In genomic region chr13:55828141-55829017, GRCm38 (mm10) we compare ENCODE assay signal across 10 mouse cellular contexts. TPM values are rescaled to one million over a fixed set of nuclear protein-coding genes. Genes with fewer than 3 reads are reported as not detected.
DNase-seq lines count a peak whose midpoint lies in the region; ATAC-seq and TF ChIP-seq lines count a peak whose summit lies in the region.
"Had no signal": no experiment of that assay in that cellular context is flagged by ENCODE, and none has a peak within 500 bp of the region (broad histone marks: within the 10 kb centered on the region; RNA-seq: fewer than 3 reads in every experiment).

No protein-coding gene starts in this region.

- no peak for ATAC-seq in embryonic facial prominence, embryonic 15.5 days (ENCODE audit: insufficient number of reproducible peaks, low FRiP score, low TSS enrichment, low read depth)
- ATAC-seq in limb, embryonic 11.5 days (ENCODE audit: insufficient number of reproducible peaks, low FRiP score, low TSS enrichment, low read depth) = no peak

- DNase-seq in gastrocnemius, adult 2 months = peak; percentile 42
- DNase-seq in gastrocnemius, adult 18-20 months (ENCODE audit: low spot score) = no peak
- peak; percentile 77 for DNase-seq in limb, embryonic 11.5 days (ENCODE audit: low spot score)
- no peak for DNase-seq in right cerebral cortex, postnatal 25 days
- DNase-seq in left cerebral cortex, postnatal 25 days (ENCODE audit: low spot score in 2 of 2) = no peak
- no peak for DNase-seq in right cerebral cortex, postnatal 4 days

- H3K27ac ChIP-seq in gastrocnemius, adult 2 months = peak overlapping the region; percentile 50
- 0 out of 2 replicates have a peak overlapping the region, but pooled peaks have one; percentile 28 for H3K27ac ChIP-seq in embryonic facial prominence, embryonic 15.5 days (replicated peaks)
- peak overlapping the region; percentile 81 for H3K27ac ChIP-seq in limb, embryonic 11.5 days (replicated peaks; ENCODE audit: low read depth, low read length)
- H3K27ac ChIP-seq: macrophage had no signal

- no peaks in the 10 kb centered on the region; the same call in 1 of the 2 replicates for H3K9me3 ChIP-seq in E14TG2a.4 (ENCODE audit: low read length)
- H3K9me3 ChIP-seq in embryonic facial prominence, embryonic 15.5 days (replicated peaks) = no peaks in the 10 kb centered on the region
- no peaks in the 10 kb centered on the region for H3K9me3 ChIP-seq in limb, embryonic 11.5 days (ENCODE audit: control insufficient read depth, low read length)

- peak overlapping the region; percentile 42 for H3K9ac ChIP-seq in embryonic facial prominence, embryonic 15.5 days
- H3K9ac ChIP-seq in limb, embryonic 11.5 days (ENCODE audit: low read length) = peak overlapping the region; percentile 96

- intact Hi-C loops in gastrocnemius, adult 2 months (cut with DNase I) = no loop called here
- intact Hi-C loops in left cerebral cortex, postnatal 25 days (cut with DNase I) = loop anchor here (5.0 kb wide), 1 partner anchor 429 kb away; no protein-coding TSS in a partner anchor

- WGBS in embryonic facial prominence, embryonic 15.5 days = 5% methylated on average over 50 of the region's 50 CpGs
- under 1% methylated on average over 50 of the region's 50 CpGs for WGBS in limb, embryonic 11.5 days

- no peaks in the 10 kb centered on the region for H3K36me3 ChIP-seq in E14TG2a.4 (ENCODE audit: insufficient read depth, low read length)
- no peaks in the 10 kb centered on the region for H3K36me3 ChIP-seq in embryonic facial prominence, embryonic 15.5 days
- no peaks in the 10 kb centered on the region for H3K36me3 ChIP-seq in limb, embryonic 11.5 days (ENCODE audit: control insufficient read depth, insufficient read depth, low read length)

- H3K27me3 ChIP-seq in E14TG2a.4 (ENCODE audit: insufficient read depth, low read length) = peaks cover 94% of the 10 kb centered on the region
- peaks cover 88% of the 10 kb centered on the region for H3K27me3 ChIP-seq in embryonic facial prominence, embryonic 15.5 days
- H3K27me3 ChIP-seq in limb, embryonic 11.5 days (ENCODE audit: control insufficient read depth, insufficient read depth, low read length) = peaks cover 65% of the 10 kb centered on the region

- H3K4me3 ChIP-seq in gastrocnemius, adult 2 months = peak overlapping the region; percentile 67
- H3K4me3 ChIP-seq in E14TG2a.4 (replicated peaks; ENCODE audit: low read length) = peak overlapping the region; percentile 24; the same call in 1 of the 2 replicates
- peak overlapping the region; percentile 48 for H3K4me3 ChIP-seq in embryonic facial prominence, embryonic 15.5 days (replicated peaks)
- H3K4me3 ChIP-seq in limb, embryonic 11.5 days (ENCODE audit: low read depth, low read length) = peak overlapping the region; percentile 70

- no peak for TF ChIP-seq CTCF in gastrocnemius, adult 2 months (IDR thresholded peaks at IDR 0.05)
- no peak for TF ChIP-seq CTCF in E14TG2a.4 (conservative IDR thresholded peaks at IDR 0.05; ENCODE audit: low read length)

- H3K4me2 ChIP-seq in embryonic facial prominence, embryonic 15.5 days (replicated peaks) = peak overlapping the region; percentile 39
- H3K4me2 ChIP-seq in limb, embryonic 11.5 days (ENCODE audit: low read depth, severe bottlenecking) = peak overlapping the region; percentile 52

- peaks cover 48% of the 10 kb centered on the region for H3K4me1 ChIP-seq in E14TG2a.4 (replicated peaks; ENCODE audit: low read depth, low read length)
- peaks cover 55% of the 10 kb centered on the region for H3K4me1 ChIP-seq in embryonic facial prominence, embryonic 15.5 days
- H3K4me1 ChIP-seq in limb, embryonic 11.5 days (ENCODE audit: control insufficient read depth, insufficient read depth, low read length) = peaks cover 28% of the 10 kb centered on the region

RNA-seq across cellular contexts. Expression of gene Pitx1, which starts 7.6 kb away (rescaled TPM):
- total RNA-seq in gastrocnemius, adult 2 months (2021) = under 1 TPM; 0.15 to 0.22 TPM
- under 1 TPM; 0.21 TPM for total RNA-seq in gastrocnemius, adult 18-20 months (2021)
- polyA plus RNA-seq in embryonic facial prominence, embryonic 15.5 days (2015; fragmentation: Nextera tagmentation; extraction: Ambion mirVana) = 45.9 and 46.9 TPM in 2 replicates
- 155 and 197 TPM in 2 replicates for polyA plus RNA-seq in limb, embryonic 11.5 days (2014; fragmentation: Nextera tagmentation; extraction: Ambion mirVana)
- not detected for total RNA-seq in left cerebral cortex, postnatal 25 days (2021)
- polyA plus RNA-seq: gonadal fat pad, adult 2 months; macrophage had no signal

RNA-seq across cellular contexts. Expression of gene Catsper3, which starts 44.0 kb away (rescaled TPM):
- total RNA-seq in gastrocnemius, adult 2 months (2021) = under 1 TPM; 0.23 to 0.39 TPM
- under 1 TPM in 1 of 2 experiments, not detected in 1; 0.34 TPM for total RNA-seq in gastrocnemius, adult 18-20 months (2021)
- polyA plus RNA-seq in embryonic facial prominence, embryonic 15.5 days (2015; fragmentation: Nextera tagmentation; extraction: Ambion mirVana) = 0.17 TPM in 1 of 2 replicates, not detected in the other
- polyA plus RNA-seq in limb, embryonic 11.5 days (2014; fragmentation: Nextera tagmentation; extraction: Ambion mirVana) = 0.19 TPM in 1 of 2 replicates, not detected in the other
- under 1 TPM; 0.34 to 0.53 TPM for total RNA-seq in left cerebral cortex, postnatal 25 days (2021)
- polyA plus RNA-seq: macrophage had no signal

Comparison
In these comparisons a context has a peak if more than half of its experiments do, and no peak if none do; other contexts are left out.
1. DNase-seq: peak in gastrocnemius, adult 2 months (single experiment) and limb, embryonic 11.5 days (single experiment); none in gastrocnemius, adult 18-20 months (single experiment), right cerebral cortex, postnatal 25 days (single experiment), left cerebral cortex, postnatal 25 days (0 of 2) and right cerebral cortex, postnatal 4 days (single experiment).
2. H3K27ac ChIP-seq: peak in every context shown above with its lines; median percentile 81 in limb, embryonic 11.5 days; 50 in gastrocnemius, adult 2 months; 28 in embryonic facial prominence, embryonic 15.5 days.
3. Peak in every context shown above with its lines, with median percentiles within 50 percentile points of each other: H3K4me3 ChIP-seq.